Mouse (Mus musculus) gastrocnemius, postnatal 10 days (tissue): Measurements from ENCODE around the gene Gm49450. TPM values are rescaled to one million over a fixed set of nuclear protein-coding genes. Genes with fewer than 3 reads are reported as not detected.
"Not testable (repeated sequence)": the region's sequence is repeated elsewhere in the genome, so short reads cannot be mapped to it uniquely, and the experiment has no call there.

Experiments
- DNase-seq: peaks from one replicate; pipeline ENCODE4 v3.0.0; 2021; ENCODE audit warnings: mixed read lengths
- total RNA-seq, 2 experiments: library from RNA; stranded (reverse); gene quantifications; 2 replicates each; pipeline ENCODE4 v1.2.3; 2021

Gm49450 gene
- total RNA-seq, 2 experiments from 2014 or later = not detected

DNA sequence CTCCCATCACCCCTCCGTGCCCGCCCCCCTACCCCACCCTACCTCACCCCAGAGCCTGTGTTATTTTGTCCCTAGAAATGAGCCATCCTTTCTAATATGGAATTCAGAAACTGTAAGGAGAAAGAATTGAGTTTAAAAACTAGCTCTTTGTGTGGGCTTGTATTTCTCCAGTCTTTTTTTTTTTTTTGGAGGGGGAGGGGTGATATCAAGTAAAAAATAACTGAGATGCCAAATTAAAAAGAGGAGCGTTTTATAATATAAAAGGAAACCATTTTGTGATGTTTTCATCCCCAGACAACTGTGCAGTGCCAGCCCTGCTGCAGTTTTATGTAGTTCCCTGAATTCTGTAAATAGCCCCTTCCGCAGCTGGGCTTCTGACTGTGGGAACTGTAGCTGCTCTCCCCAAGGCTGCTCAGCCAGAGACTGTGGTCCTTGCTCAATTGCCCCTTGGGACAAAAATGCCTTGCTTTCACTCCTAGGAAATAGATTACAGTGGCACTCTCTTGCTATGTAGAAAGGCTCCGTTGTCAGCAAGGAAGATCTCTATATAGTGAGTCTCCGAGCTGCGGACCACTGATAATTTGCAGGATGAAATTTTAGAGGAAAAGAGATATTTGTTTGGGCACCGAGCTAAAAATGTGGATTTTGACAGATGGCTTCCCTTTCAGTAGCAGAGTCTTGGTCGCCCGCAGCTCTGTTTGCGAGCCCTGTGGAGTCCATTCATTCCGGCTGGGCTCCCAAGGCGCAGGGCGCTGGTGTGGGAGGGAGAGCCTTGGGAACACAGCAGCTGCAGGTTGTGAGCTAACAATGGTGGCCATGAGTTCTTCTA lies 1.3 kb upstream of the Gm49450 start:
- DNase-seq = peak; percentile 27

- DNase-seq = peak; percentile 65
Measured at GRCm38 (mm10) chr15:98952751-98953400, 475 bp downstream of the Gm49450 start.

- no peak for DNase-seq
Measured at GRCm38 (mm10) chr15:98952063-98952455, 1.3 kb downstream of the Gm49450 start.

DNA sequence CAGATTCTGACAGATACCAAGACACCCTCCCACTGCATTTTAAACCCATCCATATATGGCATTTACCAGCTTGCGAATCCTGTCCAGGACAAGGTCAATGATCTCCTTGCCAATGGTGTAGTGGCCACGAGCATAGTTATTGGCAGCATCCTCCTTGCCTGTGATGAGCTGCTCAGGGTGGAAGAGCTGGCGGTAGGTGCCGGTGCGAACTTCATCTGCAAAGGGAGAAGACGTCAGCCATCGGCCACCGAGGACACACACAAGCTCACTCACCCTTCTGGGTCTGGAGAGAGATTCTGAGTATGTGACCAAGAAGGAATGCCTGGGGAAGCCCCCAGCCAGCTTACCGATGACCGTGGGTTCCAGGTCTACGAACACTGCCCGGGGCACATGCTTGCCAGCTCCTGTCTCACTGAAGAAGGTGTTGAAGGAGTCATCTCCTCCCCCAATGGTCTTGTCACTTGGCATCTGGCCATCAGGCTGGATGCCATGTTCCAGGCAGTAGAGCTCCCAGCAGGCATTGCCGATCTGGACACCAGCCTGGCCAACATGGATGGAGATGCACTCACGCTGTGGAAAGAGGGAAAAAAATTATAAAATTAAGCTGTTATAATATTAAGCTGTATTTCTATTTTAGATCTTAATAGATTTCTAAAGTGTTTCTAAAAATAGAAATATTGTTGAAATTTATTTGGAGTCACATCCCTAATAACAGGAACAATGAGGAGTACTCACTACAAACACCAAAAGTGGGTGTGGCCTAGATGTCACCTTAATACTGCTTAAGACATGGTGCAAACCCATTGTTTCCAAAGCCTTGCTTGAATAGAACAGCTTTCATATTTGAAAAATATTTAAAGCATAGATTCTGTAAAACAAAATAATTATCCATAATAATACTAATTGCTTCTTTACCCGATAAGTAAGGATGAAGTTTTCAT lies 2.0 kb downstream of the Gm49450 start:
- DNase-seq = not testable (repeated sequence)

DNA sequence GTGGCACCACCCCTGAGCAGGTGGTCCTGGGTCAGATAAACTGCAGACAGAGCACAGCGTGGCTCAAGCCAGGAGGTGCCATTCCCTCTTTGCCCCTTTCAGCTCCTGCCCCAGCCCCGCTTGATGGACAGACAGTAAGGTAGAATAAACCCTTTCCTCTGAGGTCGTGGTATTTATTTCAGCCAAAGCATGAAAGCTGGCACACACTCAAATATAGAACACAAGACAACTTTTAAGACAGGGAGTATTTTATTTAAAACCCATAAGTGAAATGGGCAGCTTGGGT lies 3.8 kb downstream of the Gm49450 start:
- no peak for DNase-seq

- DNase-seq = no peak
Measured at GRCm38 (mm10) chr15:98948857-98949606, 4.3 kb downstream of the Gm49450 start.

DNA sequence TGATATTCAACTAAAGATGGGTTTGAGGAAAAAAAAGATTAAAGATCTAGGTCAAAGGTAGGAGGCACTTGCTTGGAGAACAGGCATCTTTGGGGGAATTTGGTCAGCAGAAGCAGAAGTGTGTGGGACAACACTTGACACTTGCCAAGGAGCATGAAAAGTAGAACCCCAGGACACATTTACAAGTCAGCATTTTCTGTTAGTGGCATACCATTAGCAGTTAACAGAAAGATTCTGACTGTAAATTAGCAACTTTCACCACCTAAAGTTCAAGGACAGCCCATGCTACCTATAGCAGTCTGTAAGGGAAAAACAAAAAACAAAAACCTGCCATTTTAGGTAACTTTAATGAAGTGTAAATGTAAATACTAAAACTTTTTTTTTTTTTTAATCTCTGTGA lies 5.0 kb downstream of the Gm49450 start:
- no peak for DNase-seq

DNA sequence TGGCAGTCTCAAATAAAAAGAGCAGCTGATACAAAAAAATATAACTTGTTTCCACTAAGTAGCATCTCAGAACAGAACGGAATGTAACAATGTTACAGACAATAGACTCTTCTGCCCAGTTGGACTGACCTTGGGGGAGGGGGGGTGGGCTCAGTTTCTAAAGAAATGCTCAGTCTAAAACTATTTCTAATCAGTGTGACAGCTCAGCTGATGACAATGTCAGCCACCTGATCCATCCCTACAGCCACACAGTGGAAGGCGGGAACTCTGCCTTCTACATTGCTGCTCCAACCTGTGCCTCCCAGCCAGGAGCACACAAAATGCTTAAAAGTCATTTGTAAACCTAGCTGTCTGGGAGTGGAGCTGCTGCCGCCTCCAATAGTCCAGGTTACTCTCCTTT lies 5.5 kb downstream of the Gm49450 start:
- DNase-seq = no peak

DNA sequence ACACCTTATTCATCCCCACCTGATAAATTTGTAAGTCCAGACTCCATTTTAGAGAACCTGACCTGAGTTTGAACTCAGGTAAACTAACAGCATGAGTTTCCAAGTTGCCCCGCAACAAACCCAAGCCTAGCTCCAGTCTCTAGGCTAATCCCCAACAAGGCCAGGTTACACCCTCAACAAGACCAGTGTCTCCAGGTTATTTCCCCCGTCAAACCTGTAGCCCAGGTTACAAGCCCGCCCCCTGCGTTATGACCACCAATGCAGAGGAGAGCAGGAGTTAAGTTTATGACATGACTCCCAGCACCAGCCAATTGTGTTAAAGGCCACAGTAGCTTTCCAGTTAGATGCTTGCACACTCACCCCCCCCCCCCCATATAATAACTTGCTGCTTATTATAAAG lies 10.2 kb downstream of the Gm49450 start:
- DNase-seq = no peak

DNA sequence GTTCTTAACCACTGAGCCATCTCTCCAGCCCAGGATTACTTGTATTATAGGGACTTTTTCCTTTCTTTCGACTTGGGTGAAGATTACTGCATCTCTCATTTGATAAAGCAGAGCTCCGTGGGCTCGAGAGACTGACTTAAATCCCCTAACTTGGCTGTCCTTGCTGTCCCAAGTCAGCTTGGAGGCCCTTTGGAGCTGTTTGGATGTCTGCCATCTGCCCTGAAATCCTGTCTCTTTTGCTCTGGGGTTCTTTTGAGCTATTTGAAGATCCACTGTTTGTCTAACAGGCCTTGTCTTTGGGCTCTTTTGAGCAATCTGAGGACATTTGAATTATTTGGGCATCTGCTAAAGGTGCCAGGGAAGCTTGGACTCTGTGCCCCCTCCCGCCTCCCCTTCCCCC lies 11.3 kb downstream of the Gm49450 start:
- DNase-seq = no peak

GRCm38 (mm10) chr15:98941539-98941938 lies 11.8 kb downstream of the Gm49450 start:
- DNase-seq = no peak

DNA sequence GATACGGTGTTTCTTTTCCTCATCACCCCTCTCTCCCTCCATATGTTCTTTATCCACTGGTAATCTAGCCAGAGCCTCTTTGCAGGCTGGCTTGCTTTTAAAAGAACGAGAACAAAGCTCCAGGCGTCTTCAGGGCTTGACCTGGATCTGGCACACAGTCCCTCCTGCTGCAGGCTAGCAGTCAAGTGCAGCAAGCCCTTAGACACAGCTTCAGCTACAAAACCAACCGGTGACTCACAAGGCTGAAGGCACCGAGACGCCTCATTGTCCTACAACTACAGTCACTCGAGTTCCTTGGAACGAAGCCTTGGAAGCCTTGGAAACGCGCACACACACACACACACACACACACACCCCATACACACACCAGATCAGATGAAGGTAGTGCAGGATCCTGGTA lies 12.5 kb downstream of the Gm49450 start:
- DNase-seq = no peak

- peak; percentile 90 for DNase-seq
Measured at GRCm38 (mm10) chr15:98934217-98934839, 19.0 kb downstream of the Gm49450 start, which contains the start of gene Tuba1b. Gene Tuba1b (minus strand): TSS chr15:98934565.

GRCm38 (mm10) chr15:98933833-98934216 lies 19.5 kb downstream of the Gm49450 start:
- peak; percentile 96 for DNase-seq

DNA sequence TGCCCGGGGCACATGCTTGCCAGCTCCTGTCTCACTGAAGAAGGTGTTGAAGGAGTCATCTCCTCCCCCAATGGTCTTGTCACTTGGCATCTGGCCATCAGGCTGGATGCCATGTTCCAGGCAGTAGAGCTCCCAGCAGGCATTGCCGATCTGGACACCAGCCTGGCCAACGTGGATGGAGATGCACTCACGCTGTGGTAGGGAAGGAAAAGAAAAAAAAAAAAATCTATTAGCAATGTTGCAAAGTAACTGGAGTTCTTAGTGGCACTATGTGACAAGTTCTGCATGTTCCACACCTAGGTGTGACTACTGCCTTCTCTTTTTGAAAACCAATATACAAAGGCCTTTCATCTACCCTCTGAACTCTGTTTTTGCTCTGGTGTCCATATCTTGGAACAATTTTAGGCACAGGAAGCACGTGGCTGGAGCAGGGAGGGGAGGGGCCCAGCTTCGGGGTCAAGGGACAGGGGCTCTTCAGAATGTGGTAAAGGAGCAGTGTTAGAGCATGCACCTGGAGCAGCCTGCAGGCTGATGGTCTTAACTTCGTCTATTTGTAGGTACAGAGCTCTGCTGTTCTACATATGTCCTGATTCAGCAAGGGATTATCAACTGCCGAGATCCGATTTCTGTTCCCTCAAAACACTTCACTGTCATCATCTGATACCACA lies 20.2 kb downstream of the Gm49450 start:
- DNase-seq = not testable (repeated sequence)

DNA sequence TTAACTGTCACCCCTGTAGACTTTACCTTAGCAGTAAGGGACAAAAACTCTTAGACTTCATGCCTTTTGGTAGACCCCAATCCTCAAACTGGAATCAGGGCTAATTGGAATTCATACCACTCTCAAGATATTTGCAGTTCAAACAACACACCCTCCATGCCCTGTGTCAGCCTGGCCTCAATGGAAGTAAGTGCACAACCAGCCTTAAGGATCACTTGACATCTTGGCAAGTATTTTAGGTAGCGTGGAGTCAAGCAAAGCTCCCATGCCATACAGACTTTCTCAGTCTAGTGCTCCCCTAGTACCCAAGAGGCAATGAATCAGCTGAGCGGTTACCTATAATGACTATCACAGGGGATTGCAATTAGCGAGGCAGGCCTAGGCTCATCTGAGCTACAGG lies 22.4 kb downstream of the Gm49450 start:
- DNase-seq = no peak

DNA sequence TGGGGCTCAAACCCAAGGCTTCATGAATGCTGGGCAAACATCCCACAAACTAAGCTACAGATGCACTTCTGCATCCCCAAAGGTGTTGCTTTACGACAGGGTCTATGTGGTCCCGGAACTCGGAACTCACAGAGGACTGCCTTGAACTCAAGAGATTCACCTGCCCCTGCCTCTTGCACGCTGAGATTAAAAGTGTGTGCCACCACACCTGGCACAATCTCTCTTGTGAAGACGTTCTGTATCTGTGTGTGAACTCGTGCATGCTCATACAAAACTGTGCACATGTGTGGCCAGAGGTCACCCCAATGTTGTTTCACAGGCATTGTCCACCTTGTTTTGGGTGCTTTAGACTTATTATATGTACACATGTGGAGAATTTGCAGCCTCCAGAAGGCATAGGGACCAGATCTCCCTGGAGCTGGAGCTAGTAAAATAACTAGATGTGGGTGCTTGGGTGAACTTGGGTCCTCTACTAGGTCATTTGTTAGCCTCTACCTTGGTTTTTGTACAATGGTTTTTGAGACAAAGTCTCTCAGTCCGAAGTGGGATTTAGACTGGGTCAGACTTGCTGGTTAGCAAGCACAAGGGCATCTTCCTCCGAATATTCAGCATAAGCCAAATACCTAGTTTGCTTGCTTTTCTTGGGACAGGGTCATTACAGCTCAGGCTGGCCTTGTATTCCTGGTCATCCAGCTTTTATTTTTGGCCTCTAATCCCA lies 23.2 kb downstream of the Gm49450 start:
- no peak for DNase-seq

- DNase-seq = peak; percentile 53
Measured at GRCm38 (mm10) chr15:98928598-98929240, 24.6 kb downstream of the Gm49450 start.

DNA sequence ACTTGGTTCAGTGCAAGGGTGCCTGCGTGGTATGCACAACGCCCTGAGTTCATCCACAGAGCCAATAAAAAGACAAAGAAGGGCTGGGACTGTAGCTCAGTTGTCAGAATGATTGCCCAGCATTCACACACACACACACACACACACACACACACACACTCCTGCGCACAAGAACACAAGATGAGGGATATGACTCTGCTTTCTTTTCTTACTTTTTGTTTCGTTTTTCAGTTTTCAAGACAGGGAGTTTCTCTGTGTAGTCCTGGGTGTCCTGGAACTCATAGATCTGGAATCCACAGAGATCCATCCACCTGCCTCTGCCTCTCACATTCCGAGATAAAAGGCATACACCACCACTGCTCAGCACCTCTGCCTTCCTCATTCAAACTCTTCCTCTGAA lies 25.8 kb downstream of the Gm49450 start:
- DNase-seq = no peak

GRCm38 (mm10) chr15:98924682-98925081 lies 28.7 kb downstream of the Gm49450 start:
- no peak for DNase-seq
